Mouse (Mus musculus) limb, embryonic 10.5 days (tissue): ENCODE measurements around the gene Fam172a. TPM values are rescaled to one million over a fixed set of nuclear protein-coding genes. Genes with fewer than 3 reads are reported as not detected.

Source experiments
- DNase-seq: peaks from one replicate; pipeline ENCODE4 v3.0.0-alpha.2; 2017; ENCODE audit warnings: low spot score
- H3K27ac ChIP-seq: fragments of 300-500 bp; sonication (generic); 2 replicates; pipeline ENCODE4 v1.5.1; 2016; ENCODE audit warnings: mild to moderate bottlenecking
- H3K27me3 ChIP-seq: fragments of 300-500 bp; sonication (generic); 2 replicates; pipeline ENCODE4 v1.6.1; 2016; ENCODE audit warnings: low read depth, mild to moderate bottlenecking; ENCODE audit not compliant: poor library complexity, severe bottlenecking
- H3K36me3 ChIP-seq: fragments of 300-500 bp; sonication (generic); 2 replicates; pipeline ENCODE4 v1.6.1; 2016; ENCODE audit warnings: mild to moderate bottlenecking, moderate library complexity
- H3K4me1 ChIP-seq: fragments of 300-500 bp; sonication (generic); 2 replicates; pipeline ENCODE4 v1.6.1; 2016
- H3K4me3 ChIP-seq: fragments of 300-500 bp; sonication (generic); 2 replicates; pipeline ENCODE4 v1.5.1; 2016; ENCODE audit warnings: mild to moderate bottlenecking, moderate library complexity
- H3K9me3 ChIP-seq: fragments of 300-500 bp; sonication (generic); replicated peaks from 2 replicates; pipeline ENCODE4 v1.6.1; 2016; ENCODE audit warnings: mild to moderate bottlenecking
- WGBS: fragments of 180-500 bp; shearing (Covaris S2); methylation state at CpG from one replicate; pipeline ENCODE4 v1.1.7; 2016; 5-methylcytosine and 5-hydroxymethylcytosine counted together
- polyA plus RNA-seq: library from polyadenylated mRNA; unstranded; fragments of >200 nt; fragmentation: Nextera tagmentation; extraction: Ambion mirVana; gene quantifications from 2 replicates; pipeline ENCODE4 v1.2.1, GENCODE M21; 2016

The Fam172a gene
- polyA plus RNA-seq, 1 experiment from 2014 or later = 20.6 TPM

DNA sequence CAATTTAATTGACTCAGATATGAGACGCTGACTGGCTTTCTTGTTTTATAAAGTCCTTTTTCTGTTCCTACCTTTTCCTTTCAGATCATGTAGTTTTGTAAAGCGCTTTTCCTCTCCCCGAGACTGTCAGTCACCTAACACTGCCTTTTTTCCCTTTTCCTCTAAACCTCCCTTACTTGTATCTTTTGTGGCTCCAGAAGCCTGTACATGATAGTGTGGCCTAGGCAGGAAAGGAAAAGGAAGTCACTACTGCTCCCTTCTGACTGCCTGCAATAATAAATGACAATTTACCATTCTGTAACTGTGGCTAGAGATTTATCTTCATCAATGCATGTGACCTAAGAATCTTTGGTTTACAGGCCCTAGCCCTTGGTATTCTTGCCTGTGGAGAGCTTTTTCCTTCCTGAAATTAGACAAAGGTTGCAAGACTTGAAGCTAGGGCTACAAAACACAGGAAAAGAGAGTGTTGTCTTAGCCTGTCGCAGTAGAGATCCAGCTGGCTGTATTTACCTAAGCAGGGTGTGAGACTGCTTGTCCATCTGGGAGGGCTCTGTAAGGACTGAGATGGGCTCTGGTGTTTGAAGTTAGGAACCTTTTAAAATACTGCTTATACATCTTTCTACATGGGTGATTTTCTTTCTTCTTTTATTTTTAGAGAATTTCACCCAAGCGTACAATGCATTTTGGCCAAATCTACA is 289.5 kb downstream of the Fam172a start:
- DNase-seq = no peak
- Histone ChIP-seq H3K4me3 (no peak overlapping the region), H3K4me1 (no peaks in the 10 kb centered on the region), H3K27ac (no peak overlapping the region), H3K36me3 (no peaks in the 10 kb centered on the region), H3K27me3 (no peaks in the 10 kb centered on the region), H3K9me3 (no peaks in the 10 kb centered on the region)
- WGBS = 80% methylated on average over 5 of the region's 5 CpGs

- DNase-seq = no peak
- WGBS = 78% methylated on average over 4 of the region's 4 CpGs
- Histone ChIP-seq H3K27me3 (no peaks in the 10 kb centered on the region), H3K4me3 (no peak overlapping the region), H3K4me1 (no peaks in the 10 kb centered on the region), H3K27ac (no peak overlapping the region), H3K36me3 (no peaks in the 10 kb centered on the region), H3K9me3 (no peaks in the 10 kb centered on the region)
These were observed 302.8 kb downstream of the Fam172a start for GRCm38 (mm10) chr13:78004649-78005048.

DNA sequence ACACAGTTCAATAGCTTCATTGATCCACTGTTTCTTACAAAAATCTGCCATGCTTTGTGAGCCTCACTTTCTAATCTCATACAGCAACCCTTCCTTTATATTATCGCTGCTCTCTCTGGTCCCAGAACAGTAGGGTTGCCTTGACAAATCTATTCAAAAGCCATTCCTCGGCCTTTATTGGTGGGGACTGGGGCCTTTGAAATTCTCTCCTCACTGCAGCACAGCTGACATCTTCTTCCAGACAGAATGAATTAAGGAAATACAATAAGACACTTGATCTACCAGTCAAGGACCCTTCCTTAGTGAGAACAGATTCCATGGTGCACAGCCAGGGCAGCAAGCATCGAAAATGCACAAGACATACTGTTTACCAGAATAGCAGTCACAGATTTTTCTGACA is 303.5 kb downstream of the Fam172a start:
- H3K27me3 ChIP-seq = no peaks in the 10 kb centered on the region
- no peaks in the 10 kb centered on the region for H3K9me3 ChIP-seq
- H3K27ac ChIP-seq = no peak overlapping the region
- DNase-seq = no peak
- no peaks in the 10 kb centered on the region for H3K36me3 ChIP-seq
- H3K4me1 ChIP-seq = no peaks in the 10 kb centered on the region
- H3K4me3 ChIP-seq = no peak overlapping the region
- 58% methylated on average over 3 of the region's 3 CpGs for WGBS

DNA sequence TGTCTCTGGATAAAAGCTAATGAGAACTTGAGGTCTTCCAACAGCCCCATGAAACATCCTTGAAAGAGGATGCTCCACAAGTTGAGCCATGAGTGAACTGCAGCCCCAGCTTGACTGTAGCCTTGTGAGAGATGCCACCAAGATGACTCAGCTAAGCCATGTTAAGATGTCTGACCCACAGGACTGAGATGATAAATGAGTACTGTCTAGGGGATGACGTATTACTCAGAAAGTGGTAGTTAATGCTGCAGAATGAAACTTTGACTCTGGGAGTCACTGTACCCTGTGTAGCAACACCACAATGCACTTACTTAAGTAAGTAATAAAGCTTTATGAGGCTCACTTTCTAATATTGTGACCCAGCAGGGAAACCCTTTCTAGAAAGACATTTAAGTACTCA is 308.3 kb downstream of the Fam172a start:
- H3K4me3 ChIP-seq = no peak overlapping the region
- no peaks in the 10 kb centered on the region for H3K36me3 ChIP-seq
- no peaks in the 10 kb centered on the region for H3K9me3 ChIP-seq
- H3K27me3 ChIP-seq = no peaks in the 10 kb centered on the region
- no peak for DNase-seq
- no peaks in the 10 kb centered on the region for H3K4me1 ChIP-seq
- 96% methylated on average over 1 of the region's 1 CpGs for WGBS
- no peak overlapping the region for H3K27ac ChIP-seq

DNA sequence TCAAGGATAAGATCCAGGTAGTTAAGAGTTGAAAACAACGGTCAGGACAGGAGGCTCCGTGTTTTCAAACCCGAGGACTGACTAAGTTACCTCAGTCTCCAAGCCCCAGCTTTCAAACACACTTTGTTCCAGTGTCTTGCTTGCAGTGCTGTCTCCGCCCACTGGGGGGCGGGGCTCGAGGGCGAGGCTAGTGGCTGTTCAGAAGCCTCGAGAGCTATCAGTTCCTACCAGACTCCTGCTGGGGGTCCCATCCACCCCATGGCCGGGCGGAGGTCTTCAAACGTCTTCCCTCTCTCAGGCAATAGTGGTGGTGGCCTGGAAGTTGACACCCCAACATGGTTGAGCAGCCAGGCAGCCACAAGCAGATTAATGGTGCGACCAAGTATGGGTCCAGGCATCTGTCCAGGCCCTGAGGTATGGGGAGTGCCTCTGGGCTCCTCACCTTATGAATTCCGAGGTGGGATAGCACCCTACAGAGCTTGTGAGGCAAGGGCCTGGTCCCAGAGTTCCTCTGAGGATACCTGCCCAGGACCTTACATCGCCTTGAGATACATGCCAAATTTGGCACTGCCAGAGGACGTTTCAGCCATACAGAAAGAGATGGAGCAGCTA is 323.0 kb downstream of the Fam172a start, which contains the start of gene Pou5f2:
Pou5f2 (plus strand) TSS at position 220 of the 612 bp plus-strand sequence.
- Histone ChIP-seq H3K9me3 (no peaks in the 10 kb centered on the region), H3K4me1 (no peaks in the 10 kb centered on the region), H3K27me3 (no peaks in the 10 kb centered on the region), H3K36me3 (no peaks in the 10 kb centered on the region), H3K27ac (no peak within 1 kb of the TSS), H3K4me3 (no peak within 1 kb of the TSS)
- WGBS = 53% methylated on average over 15 of the region's 15 CpGs
- DNase-seq = peak; percentile 37

- 57% methylated on average over 1 of the region's 1 CpGs for WGBS
- DNase-seq = no peak
- no peaks in the 10 kb centered on the region for H3K4me1 ChIP-seq
- H3K36me3 ChIP-seq = no peaks in the 10 kb centered on the region
- no peak overlapping the region for H3K27ac ChIP-seq
- no peaks in the 10 kb centered on the region for H3K9me3 ChIP-seq
- H3K27me3 ChIP-seq = no peaks in the 10 kb centered on the region
- H3K4me3 ChIP-seq = no peak overlapping the region
These were observed 331.0 kb downstream of the Fam172a start for GRCm38 (mm10) chr13:78032821-78033220.

GRCm38 (mm10) chr13:78037203-78037602 is 335.4 kb downstream of the Fam172a start:
- Histone ChIP-seq H3K9me3 (no peaks in the 10 kb centered on the region), H3K27ac (no peak overlapping the region), H3K4me1 (no peaks in the 10 kb centered on the region), H3K36me3 (no peaks in the 10 kb centered on the region), H3K27me3 (peaks cover 9% of the 10 kb centered on the region; the same call in 1 of the 2 replicates), H3K4me3 (no peak overlapping the region)
- no peak for DNase-seq
- WGBS = 62% methylated on average over 1 of the region's 1 CpGs

DNA sequence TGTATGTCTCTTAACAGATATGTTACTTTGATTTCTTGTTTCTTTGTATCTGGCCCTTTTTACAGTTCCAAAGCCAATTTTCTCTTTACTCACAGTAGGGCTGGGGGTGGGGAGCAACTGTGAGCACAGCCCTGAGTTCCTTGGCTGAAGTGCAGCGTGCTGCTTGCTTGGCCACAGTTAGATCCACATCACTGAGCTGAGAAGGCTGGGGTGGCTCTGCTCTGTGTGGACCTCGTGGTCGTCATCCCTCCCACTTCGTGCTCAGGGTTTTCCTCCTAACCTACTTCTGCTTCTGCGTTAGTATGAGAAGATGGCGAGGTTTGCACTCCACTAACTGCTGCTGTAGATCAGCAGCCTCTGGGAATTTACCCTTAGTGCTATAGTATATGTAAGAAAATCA is 341.4 kb downstream of the Fam172a start:
- H3K27ac ChIP-seq = no peak overlapping the region
- no peak for DNase-seq
- no peaks in the 10 kb centered on the region for H3K36me3 ChIP-seq
- 72% methylated on average over 6 of the region's 6 CpGs for WGBS
- peaks cover 22% of the 10 kb centered on the region; the same call in 1 of the 2 replicates for H3K27me3 ChIP-seq
- H3K9me3 ChIP-seq = no peaks in the 10 kb centered on the region
- H3K4me3 ChIP-seq = no peak overlapping the region
- peaks cover 8% of the 10 kb centered on the region; the same call in 1 of the 2 replicates for H3K4me1 ChIP-seq

- no peak overlapping the region for H3K4me3 ChIP-seq
- H3K36me3 ChIP-seq = no peaks in the 10 kb centered on the region
- peak; percentile 50 for DNase-seq
- peaks cover 22% of the 10 kb centered on the region; the same call in 1 of the 2 replicates for H3K27me3 ChIP-seq
- peaks cover 8% of the 10 kb centered on the region; the same call in 1 of the 2 replicates for H3K4me1 ChIP-seq
- no peaks in the 10 kb centered on the region for H3K9me3 ChIP-seq
- no peak overlapping the region for H3K27ac ChIP-seq
- WGBS = 13% methylated on average over 5 of the region's 5 CpGs
These were observed 343.3 kb downstream of the Fam172a start for GRCm38 (mm10) chr13:78045116-78045515.

GRCm38 (mm10) chr13:78087751-78088150 is 385.9 kb downstream of the Fam172a start:
- Histone ChIP-seq H3K27me3 (no peaks in the 10 kb centered on the region), H3K27ac (no peak overlapping the region), H3K4me3 (no peak overlapping the region), H3K9me3 (no peaks in the 10 kb centered on the region), H3K36me3 (no peaks in the 10 kb centered on the region), H3K4me1 (no peaks in the 10 kb centered on the region)
- 92% methylated on average over 4 of the region's 4 CpGs for WGBS
- DNase-seq = no peak

DNA sequence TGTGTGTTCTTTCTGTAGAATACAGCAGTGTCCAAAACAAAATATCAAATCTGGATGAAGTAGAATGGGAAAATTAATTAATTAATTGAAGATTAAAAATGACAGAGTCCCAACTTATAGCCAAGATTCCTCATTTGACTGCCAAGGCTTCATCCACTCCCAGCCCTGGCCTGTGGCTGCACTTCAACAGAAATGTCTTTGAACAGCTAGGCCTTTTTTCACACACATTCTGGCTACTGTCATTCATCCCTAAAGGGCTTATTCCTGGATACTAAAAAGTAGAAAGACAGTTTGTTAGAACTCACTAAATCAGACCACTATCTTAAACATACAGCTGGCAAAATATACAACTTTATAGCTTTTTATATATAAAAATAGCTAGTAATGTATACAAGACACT is 388.9 kb downstream of the Fam172a start:
- H3K27me3 ChIP-seq = no peaks in the 10 kb centered on the region
- H3K36me3 ChIP-seq = no peaks in the 10 kb centered on the region
- no peaks in the 10 kb centered on the region for H3K4me1 ChIP-seq
- no peaks in the 10 kb centered on the region for H3K9me3 ChIP-seq
- no peak overlapping the region for H3K27ac ChIP-seq
- DNase-seq = no peak
- no peak overlapping the region for H3K4me3 ChIP-seq

- no peaks in the 10 kb centered on the region for H3K36me3 ChIP-seq
- H3K27ac ChIP-seq = no peak overlapping the region
- H3K4me3 ChIP-seq = no peak overlapping the region
- no peak for DNase-seq
- H3K4me1 ChIP-seq = no peaks in the 10 kb centered on the region
- H3K27me3 ChIP-seq = no peaks in the 10 kb centered on the region
- H3K9me3 ChIP-seq = no peaks in the 10 kb centered on the region
- WGBS = 90% methylated on average over 3 of the region's 3 CpGs
These were observed 390.1 kb downstream of the Fam172a start for GRCm38 (mm10) chr13:78091949-78092348.

DNA sequence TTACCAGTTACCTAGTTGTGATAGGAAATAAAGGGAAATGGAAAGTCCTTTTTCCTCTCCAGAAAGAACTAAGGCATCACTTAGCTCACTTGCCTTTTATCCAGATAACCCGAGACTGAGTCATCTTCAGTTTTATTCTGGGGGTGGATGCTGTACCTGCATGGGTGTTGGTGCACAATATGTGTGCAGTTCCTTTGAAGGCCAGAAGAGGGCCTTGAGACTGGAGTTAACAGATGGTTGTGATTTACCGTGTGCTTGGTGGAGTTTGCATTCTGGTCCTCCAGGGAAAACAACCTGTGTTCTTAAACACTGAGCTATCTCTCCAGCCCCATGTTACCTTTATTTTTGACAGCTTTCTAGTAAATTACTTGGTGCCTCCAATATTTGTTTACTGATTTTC is 392.5 kb downstream of the Fam172a start:
- no peaks in the 10 kb centered on the region for H3K36me3 ChIP-seq
- no peak overlapping the region for H3K4me3 ChIP-seq
- H3K9me3 ChIP-seq = no peaks in the 10 kb centered on the region
- no peaks in the 10 kb centered on the region for H3K27me3 ChIP-seq
- 74% methylated on average over 2 of the region's 2 CpGs for WGBS
- no peak for DNase-seq
- H3K27ac ChIP-seq = no peak overlapping the region
- no peaks in the 10 kb centered on the region for H3K4me1 ChIP-seq
